Mouse (Mus musculus): ENCODE results near the gene Prdm15.

- TF ChIP-seq REST (IDR thresholded peaks at IDR 0.05; ENCODE audit: insufficient read depth, insufficient read length) (no peak), TCF12 (IDR thresholded peaks at IDR 0.05; ENCODE audit: insufficient read depth, poor library complexity, severe bottlenecking) (no peak), POLR2A (IDR thresholded peaks at IDR 0.05; ENCODE audit: insufficient read length, low read depth) (no peak)
Measured at GRCm38 (mm10) chr16:97844967-97845937, 6.4 kb downstream of the Prdm15 start.
